Mouse (Mus musculus): ENCODE data around the gene 1700010I14Rik.

- no peak for TF ChIP-seq CTCF (IDR thresholded peaks at IDR 0.05; ENCODE audit: low read depth, low read length)
- TF ChIP-seq TAL1 (conservative IDR thresholded peaks at IDR 0.05; ENCODE audit: low read depth, low read length): no peak
- TF ChIP-seq GATA1 (IDR thresholded peaks at IDR 0.05; ENCODE audit: borderline replicate concordance, low read length): no peak
These were observed 1.6 kb upstream of the 1700010I14Rik start for GRCm38 (mm10) chr17:8986551-8986950.
